Mouse (Mus musculus) bone marrow macrophage, adult 2 months (primary cell): ENCODE measurements at regions not wholly inside any gene's neighbourhood (a gene's known extent, or its start where the extent isn't known, plus 50 kb on each side); places are given as distances from the start of the nearest gene placed in this dataset.

Source experiments
- CTCF ChIP-seq: IDR thresholded peaks from 2 replicates; pipeline ENCODE4 v1.5.1; 2012; ENCODE audit warnings: low read depth, mild to moderate bottlenecking, low read length, moderate library complexity
- POLR2A ChIP-seq: IDR thresholded peaks from 2 replicates; pipeline ENCODE4 v1.6.1; 2012; ENCODE audit warnings: mild to moderate bottlenecking, low read depth, low read length, borderline replicate concordance

DNA sequence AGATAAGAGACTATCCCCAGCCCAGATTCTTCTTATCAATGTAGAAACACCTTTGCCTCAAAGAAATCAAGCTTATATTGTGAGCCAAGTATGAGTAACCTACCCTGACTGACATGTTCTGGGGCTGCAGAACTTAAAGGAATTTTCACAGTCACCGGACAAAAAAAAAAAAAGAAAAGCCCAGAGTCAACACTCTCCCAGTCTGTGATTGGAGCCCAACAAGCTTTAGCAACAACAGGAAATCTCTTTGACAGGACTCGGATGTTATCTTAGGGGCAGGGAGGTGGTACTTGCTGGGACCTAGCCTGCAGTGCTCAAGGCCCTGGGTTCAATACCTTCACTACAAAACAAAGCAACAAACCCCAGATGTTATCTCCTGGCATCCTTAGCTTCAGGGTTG lies 114.2 kb downstream of the Nectin1 start:
- no peak for TF ChIP-seq CTCF
- no peak for TF ChIP-seq POLR2A
